In the genomic region with DNA sequence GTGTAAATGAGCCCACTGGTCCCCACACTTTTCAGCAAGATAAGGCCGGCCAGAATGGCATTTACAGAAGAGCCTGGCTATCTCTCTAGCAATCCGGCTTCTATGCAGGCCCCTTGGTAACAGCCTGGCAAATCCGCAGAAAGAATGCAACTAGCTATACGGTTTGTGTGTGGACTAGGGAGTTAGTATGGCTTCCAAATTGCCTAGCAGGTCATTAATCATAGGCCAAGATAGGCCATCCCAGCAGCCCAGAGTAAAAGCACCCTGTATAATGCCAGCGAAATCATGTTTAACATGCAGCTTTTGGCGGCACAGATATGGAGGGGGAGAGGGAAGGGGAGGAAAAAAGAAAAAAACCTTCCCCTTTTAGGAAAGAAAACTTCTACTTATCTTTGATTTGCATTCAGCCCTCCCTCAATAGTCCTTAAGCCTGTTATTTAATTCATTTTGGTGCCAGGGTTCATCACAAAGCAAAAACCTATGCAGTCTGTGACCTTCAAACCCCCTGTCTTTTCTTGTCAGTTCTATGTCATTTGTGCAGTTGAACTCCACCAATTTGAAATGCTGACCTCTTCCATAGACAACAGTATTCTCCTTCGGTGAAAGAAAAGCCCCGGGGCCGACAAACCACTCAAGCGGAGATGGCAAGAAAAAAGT, we compare ENCODE assay signal across 27 mouse cellular contexts. TPM values are rescaled to one million over a fixed set of nuclear protein-coding genes. Genes with fewer than 3 reads are reported as not detected.
A peak's percentile ranks its signal among the peaks of the same experiment; 100 is the strongest.
DNase-seq lines count a peak whose midpoint lies in the region; ATAC-seq and TF ChIP-seq lines count a peak whose summit lies in the region.
"Had no signal": no experiment of that assay in that cellular context is flagged by ENCODE, and none has a peak within 500 bp of the region (broad histone marks: within the 10 kb centered on the region; RNA-seq: fewer than 3 reads in every experiment).

No protein-coding gene starts in this region.

- no peak overlapping the region for H3K4me2 ChIP-seq in forebrain, embryonic 12.5 days
- no peak overlapping the region for H3K4me2 ChIP-seq in forebrain, postnatal 0 days (ENCODE audit: low read depth)
- H3K4me2 ChIP-seq in hindbrain, embryonic 11.5 days (replicated peaks; ENCODE audit: low read depth, low read length): no peak overlapping the region
- H3K4me2 ChIP-seq in midbrain, embryonic 11.5 days: no peak overlapping the region
- no peak overlapping the region for H3K4me2 ChIP-seq in neural tube, embryonic 13.5 days
- H3K4me2 ChIP-seq: forebrain, embryonic 15.5 days; heart, embryonic 13.5 days; liver, embryonic 11.5 days had no signal

- ATAC-seq in forebrain, embryonic 12.5 days (ENCODE audit: low FRiP score): 0 out of 2 replicates have a peak, but pooled peaks have one; percentile 49
- no peak for ATAC-seq in forebrain, postnatal 0 days
- ATAC-seq in hindbrain, embryonic 11.5 days (ENCODE audit: low FRiP score): peak; percentile 76
- ATAC-seq in midbrain, embryonic 11.5 days (ENCODE audit: low FRiP score): peak; percentile 85
- peak; percentile 36 for ATAC-seq in neural tube, embryonic 13.5 days (ENCODE audit: low read depth)
- ATAC-seq: activated CD4-positive, CD25-positive, alpha-beta regulatory T cell, adult 4 months; forebrain, embryonic 15.5 days had no signal

- H3K9me3 ChIP-seq in forebrain, embryonic 12.5 days: no peaks in the 10 kb centered on the region
- no peaks in the 10 kb centered on the region for H3K9me3 ChIP-seq in forebrain, postnatal 0 days (ENCODE audit: low read length)
- no peaks in the 10 kb centered on the region for H3K9me3 ChIP-seq in hindbrain, embryonic 11.5 days (ENCODE audit: control insufficient read depth, low read length)
- H3K9me3 ChIP-seq in midbrain, embryonic 11.5 days (ENCODE audit: control insufficient read depth, low read length): no peaks in the 10 kb centered on the region
- no peaks in the 10 kb centered on the region for H3K9me3 ChIP-seq in neural tube, embryonic 13.5 days
- H3K9me3 ChIP-seq: forebrain, embryonic 15.5 days; heart, embryonic 13.5 days; limb, embryonic 10.5 days had no signal

- no peak for TF ChIP-seq CTCF in forebrain, postnatal 0 days (IDR thresholded peaks at IDR 0.05; ENCODE audit: low read depth)

- H3K36me3 ChIP-seq in forebrain, embryonic 12.5 days (replicated peaks): no peaks in the 10 kb centered on the region
- H3K36me3 ChIP-seq in forebrain, postnatal 0 days (ENCODE audit: insufficient read depth): no peaks in the 10 kb centered on the region
- no peaks in the 10 kb centered on the region for H3K36me3 ChIP-seq in hindbrain, embryonic 11.5 days (ENCODE audit: control insufficient read depth, insufficient read depth, low read length)
- no peaks in the 10 kb centered on the region for H3K36me3 ChIP-seq in midbrain, embryonic 11.5 days (ENCODE audit: control insufficient read depth, insufficient read depth, low read length)
- no peaks in the 10 kb centered on the region for H3K36me3 ChIP-seq in neural tube, embryonic 13.5 days
- H3K36me3 ChIP-seq: forebrain, embryonic 15.5 days; G1E; heart, embryonic 13.5 days; limb, embryonic 10.5 days had no signal

- WGBS in forebrain, embryonic 12.5 days: 38% methylated on average over 10 of the region's 10 CpGs
- 41% methylated on average over 10 of the region's 10 CpGs for WGBS in forebrain, postnatal 0 days
- WGBS in hindbrain, embryonic 11.5 days: 32% methylated on average over 10 of the region's 10 CpGs
- 14% methylated on average over 10 of the region's 10 CpGs for WGBS in midbrain, embryonic 11.5 days
- WGBS in neural tube, embryonic 13.5 days: 20% methylated on average over 10 of the region's 10 CpGs

- no peak overlapping the region; the same call in 1 of the 2 replicates for H3K27ac ChIP-seq in forebrain, embryonic 12.5 days
- H3K27ac ChIP-seq in forebrain, postnatal 0 days (ENCODE audit: low read depth, low read length): no peak overlapping the region
- H3K27ac ChIP-seq in hindbrain, embryonic 11.5 days (ENCODE audit: low read depth, low read length): no peak overlapping the region
- H3K27ac ChIP-seq in midbrain, embryonic 11.5 days (ENCODE audit: low read depth, low read length): peak overlapping the region; percentile 75
- H3K27ac ChIP-seq in neural tube, embryonic 13.5 days (replicated peaks): no peak overlapping the region; the same call in 1 of the 2 replicates
- H3K27ac ChIP-seq: forebrain, embryonic 15.5 days; heart, embryonic 13.5 days; limb, embryonic 10.5 days had no signal

- DNase-seq in forebrain, postnatal 0 days: no peak
- DNase-seq in hindbrain, embryonic 11.5 days (ENCODE audit: low spot score): peak; percentile 34
- peak; percentile 90 for DNase-seq in midbrain, embryonic 11.5 days (ENCODE audit: low spot score, missing footprints)
- DNase-seq in gastrocnemius, adult 8-10 months (ENCODE audit: low spot score in 2 of 2): no peak
- no peak for DNase-seq in urinary bladder, adult 18-20 months (ENCODE audit: low spot score in 2 of 2)
- DNase-seq in urinary bladder, adult 2 months (ENCODE audit: low spot score): no peak
- DNase-seq: adrenal gland, postnatal 25 days; cerebellum, adult 11-12 months; cerebellum, postnatal 25 days; kidney, postnatal 36 days; layer of hippocampus, adult 9-11 months; lung, adult 2 months; right cerebral cortex, postnatal 4 days; thymus, adult 2 months had no signal

- H3K4me3 ChIP-seq in forebrain, embryonic 12.5 days (replicated peaks): no peak overlapping the region
- H3K4me3 ChIP-seq in forebrain, postnatal 0 days (ENCODE audit: low read depth, low read length): no peak overlapping the region
- H3K4me3 ChIP-seq in hindbrain, embryonic 11.5 days (ENCODE audit: low read depth, low read length): no peak overlapping the region
- H3K4me3 ChIP-seq in midbrain, embryonic 11.5 days (ENCODE audit: low read depth, low read length): no peak overlapping the region
- H3K4me3 ChIP-seq in neural tube, embryonic 13.5 days: no peak overlapping the region
- H3K4me3 ChIP-seq: forebrain, embryonic 15.5 days; heart, embryonic 13.5 days; limb, embryonic 10.5 days had no signal

- H3K9ac ChIP-seq in forebrain, embryonic 12.5 days: no peak overlapping the region
- H3K9ac ChIP-seq in forebrain, postnatal 0 days: no peak overlapping the region
- H3K9ac ChIP-seq in hindbrain, embryonic 11.5 days (ENCODE audit: low read depth, low read length): no peak overlapping the region
- H3K9ac ChIP-seq in midbrain, embryonic 11.5 days (ENCODE audit: low read length): no peak overlapping the region
- H3K9ac ChIP-seq in neural tube, embryonic 13.5 days: no peak overlapping the region
- H3K9ac ChIP-seq: forebrain, embryonic 15.5 days; heart, embryonic 13.5 days had no signal

- H3K27me3 ChIP-seq in forebrain, embryonic 12.5 days: no peaks in the 10 kb centered on the region
- no peaks in the 10 kb centered on the region for H3K27me3 ChIP-seq in forebrain, postnatal 0 days (ENCODE audit: insufficient read depth, low read length)
- no peaks in the 10 kb centered on the region for H3K27me3 ChIP-seq in hindbrain, embryonic 11.5 days (ENCODE audit: control insufficient read depth, insufficient read depth, low read length)
- no peaks in the 10 kb centered on the region for H3K27me3 ChIP-seq in midbrain, embryonic 11.5 days (ENCODE audit: control insufficient read depth, insufficient read depth, low read length)
- H3K27me3 ChIP-seq in neural tube, embryonic 13.5 days: no peaks in the 10 kb centered on the region; the same call in 1 of the 2 replicates
- H3K27me3 ChIP-seq: forebrain, embryonic 15.5 days; heart, embryonic 13.5 days had no signal

- H3K4me1 ChIP-seq in forebrain, embryonic 12.5 days: peaks cover 28% of the 10 kb centered on the region
- H3K4me1 ChIP-seq in forebrain, postnatal 0 days (ENCODE audit: insufficient read depth): no peaks in the 10 kb centered on the region
- no peaks in the 10 kb centered on the region; the same call in 1 of the 2 replicates for H3K4me1 ChIP-seq in hindbrain, embryonic 11.5 days (replicated peaks; ENCODE audit: control insufficient read depth, insufficient read depth, low read length)
- H3K4me1 ChIP-seq in midbrain, embryonic 11.5 days (ENCODE audit: control insufficient read depth, insufficient read depth, low read length): peaks cover 28% of the 10 kb centered on the region
- peaks cover 8% of the 10 kb centered on the region for H3K4me1 ChIP-seq in neural tube, embryonic 13.5 days (replicated peaks)
- H3K4me1 ChIP-seq: heart, embryonic 13.5 days; limb, embryonic 10.5 days had no signal

RNA-seq across cellular contexts. Expression of a gene that starts 19.9 kb away (rescaled TPM):
- polyA plus RNA-seq in forebrain, embryonic 12.5 days (2016; fragmentation: Nextera tagmentation; extraction: Ambion mirVana): 62.3 and 75.3 TPM in 2 replicates
- 19.5 and 25.1 TPM in 2 replicates for total RNA-seq in forebrain, postnatal 0 days (2014; rRNA removed)
- polyA plus RNA-seq in forebrain, postnatal 0 days (2015; fragmentation: Nextera tagmentation; extraction: Ambion mirVana): 4.7 and 5.6 TPM in 2 replicates
- polyA plus RNA-seq in hindbrain, embryonic 11.5 days (2014; fragmentation: Nextera tagmentation; extraction: Ambion mirVana): 42.4 and 51.0 TPM in 2 replicates
- 94.5 and 95.2 TPM in 2 replicates for polyA plus RNA-seq in midbrain, embryonic 11.5 days (2014; fragmentation: Nextera tagmentation; extraction: Ambion mirVana)
- polyA plus RNA-seq in neural tube, embryonic 13.5 days (2015; fragmentation: Nextera tagmentation; extraction: Ambion mirVana): 12.9 and 21.2 TPM in 2 replicates
- total RNA-seq in gastrocnemius, adult 8-10 months (2022): not detected
- 0.11 and 0.22 TPM in 2 replicates for polyA plus RNA-seq in urinary bladder, adult 2 months (2012; rRNA removed)
- total RNA-seq: G1E; gastrocnemius, adult 18-20 months; heart, postnatal 25 days; megakaryocyte-erythroid progenitor cell, adult 5-6 weeks; neutrophil, adult 5-6 weeks had no signal
- polyA plus RNA-seq: activated CD4-positive, CD25-positive, alpha-beta regulatory T cell, adult 4 months; G1E had no signal

RNA-seq across cellular contexts. Expression of a gene that starts 48.0 kb away (rescaled TPM):
- 0.12 TPM in 1 of 2 replicates, not detected in the other for polyA plus RNA-seq in forebrain, embryonic 12.5 days (2016; fragmentation: Nextera tagmentation; extraction: Ambion mirVana)
- not detected in 2 replicates for total RNA-seq in forebrain, postnatal 0 days (2014; rRNA removed)
- polyA plus RNA-seq in forebrain, postnatal 0 days (2015; fragmentation: Nextera tagmentation; extraction: Ambion mirVana): 0.14 and 0.22 TPM in 2 replicates
- 0.31 and 0.46 TPM in 2 replicates for polyA plus RNA-seq in hindbrain, embryonic 11.5 days (2014; fragmentation: Nextera tagmentation; extraction: Ambion mirVana)
- polyA plus RNA-seq in midbrain, embryonic 11.5 days (2014; fragmentation: Nextera tagmentation; extraction: Ambion mirVana): 0.15 TPM in 1 of 2 replicates, not detected in the other
- not detected in 2 replicates for polyA plus RNA-seq in neural tube, embryonic 13.5 days (2015; fragmentation: Nextera tagmentation; extraction: Ambion mirVana)
- total RNA-seq in gastrocnemius, adult 8-10 months (2022): under 1 TPM in 1 of 4 experiments, not detected in 3; 0.72 TPM
- polyA plus RNA-seq in urinary bladder, adult 2 months (2012; rRNA removed): not detected in 2 replicates
- total RNA-seq: adrenal gland, postnatal 25 days; G1E; megakaryocyte-erythroid progenitor cell, adult 5-6 weeks; neutrophil, adult 5-6 weeks had no signal
- polyA plus RNA-seq: activated CD4-positive, CD25-positive, alpha-beta regulatory T cell, adult 4 months; embryonic facial prominence, embryonic 11.5 days; forebrain, embryonic 15.5 days; G1E; limb, embryonic 10.5 days had no signal

Comparison
In these comparisons a context has a peak if more than half of its experiments do, and no peak if none do; other contexts are left out.
1. DNase-seq: peak in hindbrain, embryonic 11.5 days (single experiment) and midbrain, embryonic 11.5 days (single experiment); none in forebrain, postnatal 0 days (single experiment), gastrocnemius, adult 8-10 months (0 of 2), urinary bladder, adult 18-20 months (0 of 2) and urinary bladder, adult 2 months (single experiment).